Mouse (Mus musculus): ENCODE measurements around the gene Tmem39a. TPM values are rescaled to one million over a fixed set of nuclear protein-coding genes. Genes with fewer than 3 reads are reported as not detected.

Tmem39a gene
- 57.7 TPM for polyA plus RNA-seq (2014; fragmentation: Illumina TruSeq; extraction: RNeasy Lipid Tissue Mini Kit (QIAGEN cat#74804); ENCODE audit: low read depth, low replicate concordance)

DNA sequence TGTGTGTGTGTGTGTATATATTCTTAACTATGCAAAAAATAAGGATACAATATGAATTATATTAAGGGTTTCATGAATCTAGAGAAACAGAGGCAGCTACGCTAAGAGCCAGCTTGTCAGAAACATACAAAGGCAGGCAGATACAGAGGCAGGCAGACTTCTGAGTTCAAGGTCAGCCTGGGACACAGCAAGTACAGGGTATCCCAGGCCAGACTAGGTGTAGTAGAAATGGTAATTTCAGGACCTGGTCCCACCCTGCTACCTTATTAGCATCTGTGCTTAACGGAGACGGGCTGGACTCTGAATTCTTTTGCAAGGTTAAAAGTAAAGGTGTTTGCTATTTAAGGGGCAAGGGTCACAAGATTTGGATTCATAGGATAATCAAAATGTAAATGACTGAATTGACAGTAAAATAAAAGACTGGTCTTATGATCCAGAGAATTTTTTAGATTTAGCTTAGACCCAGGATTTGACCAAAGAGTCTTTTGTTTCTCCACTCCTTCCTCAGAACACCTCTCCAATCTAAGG, at the start of gene Tmem39a:
Tmem39a (plus strand) TSS at position 478 of the 528 bp plus-strand sequence.

DNA sequence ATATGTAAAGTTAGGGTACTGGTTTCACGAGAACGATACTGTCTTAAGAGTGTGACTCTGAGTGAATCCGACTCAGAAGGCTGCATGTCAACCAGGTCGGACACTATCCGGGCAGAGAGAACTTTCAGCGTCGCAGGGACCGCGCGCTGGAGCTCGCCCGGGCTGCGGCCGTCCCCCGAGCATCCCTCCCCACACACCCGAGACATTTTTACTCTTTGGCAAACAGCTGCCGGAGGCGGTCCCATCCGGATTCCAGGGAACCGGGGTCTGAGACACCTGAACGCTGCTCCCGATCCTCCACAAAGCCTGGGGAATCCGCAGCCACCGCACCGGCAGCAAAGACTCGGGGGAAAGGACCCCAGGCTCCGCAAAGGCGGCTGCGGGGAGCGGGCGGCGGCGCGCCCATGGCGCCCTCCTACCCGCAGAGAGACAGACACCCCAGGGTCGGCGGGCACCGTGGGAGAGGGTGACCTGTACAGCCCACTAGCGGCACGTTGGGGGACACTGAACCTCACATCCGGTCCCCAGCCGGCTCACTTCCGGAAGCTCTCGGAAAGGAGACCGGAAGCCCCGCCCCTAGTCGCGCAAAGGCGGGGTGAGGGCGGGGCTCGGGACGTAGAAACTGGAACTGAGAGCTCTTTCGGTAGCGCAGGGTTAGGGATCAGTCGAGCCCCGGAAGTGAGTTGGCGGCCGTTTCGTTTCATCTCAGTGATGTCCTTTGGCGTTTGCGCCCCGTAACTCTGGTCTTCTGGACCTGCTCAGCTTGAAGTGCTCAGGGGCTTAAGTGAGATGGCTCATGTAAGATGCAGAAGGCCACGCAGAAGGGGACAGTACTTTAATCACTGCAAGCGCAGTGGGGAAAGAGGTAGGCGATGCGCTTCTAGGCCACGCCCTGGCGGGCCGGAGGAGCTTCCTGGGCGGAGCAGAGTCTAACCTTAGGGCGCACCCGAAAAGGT, 36.1 kb upstream of the Tmem39a start, which contains the start of gene Timmdc1:
Timmdc1 (minus strand) TSS at position 535 of the 956 bp plus-strand sequence.

DNA sequence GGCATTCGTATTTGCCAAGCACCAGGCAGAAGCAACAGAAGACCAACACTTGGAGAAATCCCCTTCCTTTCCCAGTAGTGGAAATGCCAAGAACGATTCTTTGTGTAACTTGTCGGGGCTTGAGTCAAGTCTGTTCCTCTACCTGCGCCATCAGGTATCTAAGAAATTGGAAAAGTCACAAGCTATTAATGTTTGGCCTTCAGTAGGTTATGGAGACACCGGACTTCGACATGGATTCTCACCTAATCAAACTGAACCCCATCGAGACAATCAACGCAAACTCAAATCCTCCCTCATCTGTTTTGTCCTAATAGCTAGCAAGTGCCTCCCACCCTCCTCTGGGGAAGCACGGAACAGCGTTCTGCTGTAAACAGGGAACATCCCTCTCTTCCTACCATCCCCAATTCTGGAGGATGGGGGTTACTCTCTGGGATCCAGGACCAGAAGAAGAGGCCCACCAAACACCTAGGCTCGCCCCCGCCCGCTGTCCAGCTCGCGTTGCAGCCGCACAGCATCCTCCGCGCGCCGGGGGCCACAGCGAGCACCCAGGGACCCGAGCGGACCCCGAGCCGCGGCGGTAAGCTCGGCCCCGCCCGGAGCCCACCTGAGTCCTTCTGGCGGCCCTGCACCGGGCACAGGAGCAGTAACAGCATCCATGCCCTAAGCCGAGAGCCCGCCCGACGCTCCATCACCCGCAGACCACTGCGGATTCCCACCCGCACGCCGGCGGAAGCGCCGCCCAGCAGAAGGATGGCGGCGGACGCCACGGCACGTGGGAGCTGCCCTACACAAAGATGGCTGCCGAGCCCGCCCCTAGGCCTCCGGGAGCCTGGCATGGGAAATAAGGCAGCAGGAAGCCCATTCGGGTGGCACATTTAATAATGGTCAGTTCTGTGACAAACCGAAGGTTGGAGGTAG, 8.8 kb upstream of the Tmem39a start, which contains the start of gene Poglut1:
Poglut1 (minus strand) TSS at position 780 of the 918 bp plus-strand sequence.

Other genes starting within 250 kb of the Tmem39a start
- 0.17 TPM for gene Maats1, start 216.6 kb upstream of the Tmem39a start, polyA plus RNA-seq (2014; fragmentation: Illumina TruSeq; extraction: RNeasy Lipid Tissue Mini Kit (QIAGEN cat#74804); ENCODE audit: low read depth, low replicate concordance)
- 150 TPM for gene Cox17, start 211.7 kb upstream of the Tmem39a start, polyA plus RNA-seq (2014; fragmentation: Illumina TruSeq; extraction: RNeasy Lipid Tissue Mini Kit (QIAGEN cat#74804); ENCODE audit: low read depth, low replicate concordance)
- gene Gm21987, start 211.7 kb upstream of the Tmem39a start, polyA plus RNA-seq (2014; fragmentation: Illumina TruSeq; extraction: RNeasy Lipid Tissue Mini Kit (QIAGEN cat#74804); ENCODE audit: low read depth, low replicate concordance): not detected
- gene Popdc2, start 196.5 kb upstream of the Tmem39a start, polyA plus RNA-seq (2014; fragmentation: Illumina TruSeq; extraction: RNeasy Lipid Tissue Mini Kit (QIAGEN cat#74804); ENCODE audit: low read depth, low replicate concordance): not detected
- 10.7 TPM for gene Pla1a, start 125.6 kb upstream of the Tmem39a start, polyA plus RNA-seq (2014; fragmentation: Illumina TruSeq; extraction: RNeasy Lipid Tissue Mini Kit (QIAGEN cat#74804); ENCODE audit: low read depth, low replicate concordance)
- 21.2 TPM for gene Adprh, start 106.0 kb upstream of the Tmem39a start, polyA plus RNA-seq (2014; fragmentation: Illumina TruSeq; extraction: RNeasy Lipid Tissue Mini Kit (QIAGEN cat#74804); ENCODE audit: low read depth, low replicate concordance)
- 0.58 TPM for gene Cd80, start 103.1 kb upstream of the Tmem39a start, polyA plus RNA-seq (2014; fragmentation: Illumina TruSeq; extraction: RNeasy Lipid Tissue Mini Kit (QIAGEN cat#74804); ENCODE audit: low read depth, low replicate concordance)
- 21.6 TPM for gene Timmdc1, start 36.0 kb upstream of the Tmem39a start, polyA plus RNA-seq (2014; fragmentation: Illumina TruSeq; extraction: RNeasy Lipid Tissue Mini Kit (QIAGEN cat#74804); ENCODE audit: low read depth, low replicate concordance)
- gene Poglut1, start 8.4 kb upstream of the Tmem39a start, polyA plus RNA-seq (2014; fragmentation: Illumina TruSeq; extraction: RNeasy Lipid Tissue Mini Kit (QIAGEN cat#74804); ENCODE audit: low read depth, low replicate concordance): 70.3 TPM
- gene Arhgap31, start 154.6 kb downstream of the Tmem39a start, polyA plus RNA-seq (2014; fragmentation: Illumina TruSeq; extraction: RNeasy Lipid Tissue Mini Kit (QIAGEN cat#74804); ENCODE audit: low read depth, low replicate concordance): 14.2 TPM
- 23.0 TPM for gene B4galt4, start 183.6 kb downstream of the Tmem39a start, polyA plus RNA-seq (2014; fragmentation: Illumina TruSeq; extraction: RNeasy Lipid Tissue Mini Kit (QIAGEN cat#74804); ENCODE audit: low read depth, low replicate concordance)
- 1.5 TPM for gene Upk1b, start 241.6 kb downstream of the Tmem39a start, polyA plus RNA-seq (2014; fragmentation: Illumina TruSeq; extraction: RNeasy Lipid Tissue Mini Kit (QIAGEN cat#74804); ENCODE audit: low read depth, low replicate concordance)

All from adrenal gland, adult 10 weeks (tissue).